Mouse (Mus musculus) cerebellum, postnatal 10 days (tissue): ENCODE measurements around the gene Omt2a.
"Not testable (repeated sequence)": the region's sequence is repeated elsewhere in the genome, so short reads cannot be mapped to it uniquely, and the experiment has no call there.

Source experiments
- DNase-seq, 2 experiments: peaks; one replicate each; pipeline ENCODE4 v3.0.0; 2021; ENCODE audit warnings: mixed read lengths in 2 of 2

The Omt2a gene

GRCm38 (mm10) chr9:78314696-78315095 lies at the start of gene Omt2a:
Gene Omt2a, minus strand, starts transcription at chr9:78314796.
- DNase-seq, result no peak

- DNase-seq, result no peak
Observed at GRCm38 (mm10) chr9:78363374-78363773, 48.8 kb upstream of the Omt2a start.

GRCm38 (mm10) chr9:78360484-78360872 lies 45.9 kb upstream of the Omt2a start:
- no peak for DNase-seq

DNA sequence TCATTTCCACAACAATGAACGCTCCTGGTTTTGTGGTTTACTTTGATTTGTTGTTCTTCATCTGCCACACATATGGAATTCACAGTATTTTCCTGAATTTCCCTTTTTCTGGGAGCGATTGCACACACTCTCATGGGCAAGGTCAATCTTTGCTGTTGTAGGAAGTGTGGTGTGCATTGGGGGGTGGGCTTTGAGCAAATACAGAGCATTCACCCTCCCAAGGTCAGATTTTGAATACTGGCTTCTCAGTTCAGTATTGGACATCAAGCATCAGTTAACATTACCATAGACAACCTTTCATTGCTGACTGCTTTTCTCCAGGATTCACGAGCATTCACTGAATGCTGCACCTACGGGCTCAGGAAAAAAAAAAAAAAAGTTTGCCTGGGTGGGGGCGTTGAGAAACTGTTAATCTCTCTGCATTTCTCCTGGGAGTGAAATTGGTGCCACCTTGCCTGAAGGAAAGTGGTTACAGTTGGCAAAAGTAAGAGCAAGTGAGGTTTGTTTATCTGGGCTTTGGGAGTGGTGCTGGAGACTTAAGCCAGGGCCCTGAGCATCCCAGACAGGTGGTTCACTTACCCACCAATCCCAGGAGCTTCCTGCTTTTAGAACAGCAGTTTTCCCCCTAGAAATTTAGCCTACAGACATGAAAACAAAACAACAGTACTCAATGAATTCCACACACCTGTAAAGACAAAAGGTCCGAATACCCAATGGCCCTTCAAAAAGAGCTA lies 45.3 kb upstream of the Omt2a start:
- DNase-seq, result no peak

- peak; percentile 83 to 86 for DNase-seq
Observed at GRCm38 (mm10) chr9:78358053-78358452, 43.5 kb upstream of the Omt2a start.

- no peak for DNase-seq
Observed at GRCm38 (mm10) chr9:78355611-78356010, 41.0 kb upstream of the Omt2a start, which contains the start of gene Gsta2. Gene Gsta2, minus strand, starts transcription at chr9:78355788.

DNA sequence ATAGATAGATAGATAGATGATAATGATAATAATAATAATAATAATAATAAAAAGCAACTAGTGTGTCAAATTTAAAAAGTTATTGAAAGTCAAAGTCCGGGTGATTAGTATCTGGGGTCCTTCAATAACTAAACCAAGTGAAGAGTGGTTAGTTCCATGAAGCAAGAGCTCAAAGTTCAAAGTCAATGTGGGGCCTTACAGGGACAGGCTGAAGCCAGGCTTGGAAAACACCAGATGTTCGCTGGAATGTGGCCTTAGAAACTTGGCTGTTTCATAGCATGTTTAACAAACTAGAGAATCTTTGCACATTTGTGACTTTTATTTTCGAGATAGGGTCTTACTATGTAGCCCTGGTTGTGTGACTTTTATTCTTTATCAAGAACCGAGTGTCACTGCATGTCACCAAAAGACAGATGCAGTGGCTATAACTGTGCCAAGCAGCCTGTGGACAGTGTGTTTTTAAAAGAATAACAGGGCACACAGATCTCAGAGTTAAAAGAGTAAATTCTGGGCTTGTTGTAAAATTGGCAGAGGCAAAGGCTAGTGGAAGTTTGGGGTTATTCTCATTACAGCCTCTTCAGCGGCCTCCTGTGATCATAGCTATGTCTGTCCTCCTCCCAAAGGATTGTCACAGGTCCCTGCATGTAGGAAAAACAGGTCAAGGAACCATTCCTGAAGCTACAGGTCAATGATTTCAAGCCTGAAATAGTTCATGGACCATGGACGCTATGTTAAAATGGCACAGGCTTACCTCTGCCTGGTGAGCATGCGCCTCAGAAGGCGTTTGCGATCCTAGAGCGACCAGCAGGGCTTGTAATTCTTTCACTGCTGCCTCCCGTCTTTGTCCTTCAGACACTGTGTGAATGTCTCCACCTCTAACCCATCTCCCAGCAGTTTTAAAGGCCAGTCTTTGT lies 40.3 kb upstream of the Omt2a start:
- no peak for DNase-seq

- DNase-seq, result no peak
Observed at GRCm38 (mm10) chr9:78351504-78352220, 37.1 kb upstream of the Omt2a start.

DNA sequence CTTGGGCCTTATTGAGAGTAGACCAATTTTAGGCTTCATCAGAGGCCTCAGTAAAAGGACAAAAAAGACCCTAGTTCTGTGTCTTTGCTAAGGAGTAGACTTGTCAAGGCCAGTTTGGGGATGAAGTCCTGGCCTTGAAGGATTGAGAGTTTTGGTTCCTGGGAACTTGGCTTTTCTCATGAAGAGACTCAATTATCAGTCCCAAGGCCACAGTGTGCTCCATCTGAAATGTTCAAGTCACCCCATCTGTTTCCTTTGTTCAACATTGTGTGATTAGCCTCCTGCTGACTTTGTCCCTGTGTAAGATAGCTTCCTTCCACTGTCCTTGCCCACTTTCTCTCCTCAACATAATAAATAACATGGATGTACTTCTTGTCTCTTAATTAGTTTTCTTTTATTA lies 35.4 kb upstream of the Omt2a start:
- DNase-seq, result not testable (repeated sequence)

GRCm38 (mm10) chr9:78349141-78349540 lies 34.5 kb upstream of the Omt2a start:
- not testable (repeated sequence) for DNase-seq

GRCm38 (mm10) chr9:78348206-78349004 lies 33.8 kb upstream of the Omt2a start:
- not testable (repeated sequence) for DNase-seq

GRCm38 (mm10) chr9:78347004-78347403 lies 32.4 kb upstream of the Omt2a start:
- DNase-seq, result no peak

DNA sequence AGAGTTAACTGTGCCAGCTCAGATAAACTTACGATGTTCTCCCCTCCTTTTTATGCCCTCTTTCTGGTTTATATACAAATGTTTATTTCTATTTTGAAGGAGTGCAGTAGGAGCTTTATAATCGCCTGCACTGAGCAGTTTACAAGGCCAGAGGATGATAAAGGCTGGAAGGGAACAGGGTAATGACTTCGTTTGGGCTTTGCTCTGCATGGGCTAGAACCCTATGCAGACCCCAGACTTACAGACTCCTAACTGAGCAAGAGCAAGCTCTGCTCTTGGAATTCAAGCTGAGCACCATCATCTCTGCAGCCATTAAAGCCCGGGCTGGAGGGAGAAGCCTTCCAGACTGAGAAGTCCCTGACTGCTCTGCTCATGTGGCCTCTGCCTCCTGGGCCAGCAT lies 30.6 kb upstream of the Omt2a start:
- not testable (repeated sequence) for DNase-seq

- not testable (repeated sequence) for DNase-seq
Observed at GRCm38 (mm10) chr9:78343055-78343454, 28.5 kb upstream of the Omt2a start.

- DNase-seq, result not testable (repeated sequence)
Observed at GRCm38 (mm10) chr9:78342494-78342893, 27.9 kb upstream of the Omt2a start.

DNA sequence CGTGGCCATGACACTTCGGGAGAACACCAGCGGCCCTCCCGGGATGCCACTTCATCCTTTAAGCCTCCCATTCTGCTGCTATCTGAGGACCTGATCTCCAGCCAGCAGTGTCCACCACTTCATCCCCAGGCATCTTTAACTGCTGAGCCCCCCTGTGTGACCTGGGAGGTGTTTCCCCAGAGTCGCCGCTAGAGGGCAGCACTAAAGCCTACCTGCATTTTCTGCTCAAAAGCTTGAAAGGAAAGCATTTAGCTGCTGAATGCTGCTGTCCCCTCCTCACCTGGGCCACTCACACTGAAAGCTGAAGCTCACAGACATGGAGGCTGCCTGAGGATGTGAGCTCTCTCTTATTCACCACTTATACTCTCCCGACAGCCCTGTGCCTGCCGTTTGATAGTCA lies 25.7 kb upstream of the Omt2a start:
- DNase-seq, result peak; percentile 64 to 71

DNA sequence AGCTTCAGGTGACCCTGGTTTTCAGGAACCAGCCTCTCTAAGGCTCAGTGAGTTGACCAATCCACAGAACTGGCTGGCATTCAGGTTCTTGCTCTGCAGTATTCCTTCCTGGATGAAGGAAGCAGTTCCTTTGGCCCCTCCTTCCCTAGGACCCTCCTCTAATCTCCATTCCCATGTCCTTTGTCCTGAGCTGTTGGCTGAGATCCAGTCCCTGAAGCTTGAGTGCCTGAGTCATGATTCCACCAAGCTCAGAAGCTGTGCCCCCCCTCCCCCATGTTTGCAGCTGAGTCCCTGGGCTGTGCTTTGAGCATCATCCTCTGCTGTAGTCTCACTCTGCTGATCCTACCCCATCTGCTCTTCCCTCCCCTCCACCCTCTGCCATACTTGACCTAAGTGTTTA lies 22.5 kb upstream of the Omt2a start:
- peak in 1 of 2 experiments; percentile 12 for DNase-seq

GRCm38 (mm10) chr9:78327289-78327688 lies 12.7 kb upstream of the Omt2a start, which contains the start of gene Omt2b:
Gene Omt2b, plus strand, starts transcription at chr9:78327589.
- not testable (repeated sequence) for DNase-seq

DNA sequence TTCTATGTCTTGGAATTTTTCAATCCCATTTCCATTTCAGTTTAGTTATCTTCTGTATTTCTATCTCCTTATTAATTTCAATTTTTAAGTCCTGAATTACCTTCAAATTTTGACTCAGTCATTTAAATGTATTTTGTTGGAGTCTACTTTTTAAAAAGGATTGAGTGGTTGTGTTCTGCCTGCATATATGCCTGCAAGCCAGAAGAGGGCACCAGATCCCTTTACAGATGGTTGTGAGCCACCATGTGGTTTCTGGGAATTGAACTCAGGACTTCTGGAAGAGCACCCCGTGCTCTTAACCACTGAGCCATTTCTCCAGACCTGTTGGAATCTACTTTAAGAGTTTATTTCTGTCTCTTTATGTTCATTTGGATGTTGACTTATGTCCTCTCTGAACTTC lies 4.9 kb upstream of the Omt2a start:
- peak; percentile 7 to 8 for DNase-seq

DNA sequence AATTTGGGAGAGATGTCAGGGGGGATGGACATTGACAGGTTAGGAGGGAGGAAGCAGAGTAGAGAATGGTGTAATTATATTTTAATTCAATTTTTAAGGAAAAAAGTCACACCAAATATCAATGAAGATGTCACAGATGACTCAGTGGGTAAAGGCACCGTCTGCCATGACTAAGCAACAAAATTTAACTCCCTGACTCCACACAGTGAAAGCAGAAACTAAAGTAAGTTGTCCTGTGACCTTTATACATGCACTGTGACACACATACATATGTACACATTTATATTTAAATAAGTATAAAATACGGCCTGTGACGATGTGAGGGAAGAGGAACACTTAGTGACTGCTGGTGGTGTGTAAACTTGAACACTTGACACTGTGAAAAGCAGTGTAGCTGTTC lies 6.5 kb downstream of the Omt2a start:
- not testable (repeated sequence) for DNase-seq

GRCm38 (mm10) chr9:78299143-78299542 lies 15.5 kb downstream of the Omt2a start:
- DNase-seq, result peak; percentile 7 to 28

- DNase-seq, result no peak
Observed at GRCm38 (mm10) chr9:78298232-78298631, 16.4 kb downstream of the Omt2a start.
